Mouse (Mus musculus): ENCODE results near the gene Gtf2h1.
"Not testable (repeated sequence)": the region's sequence is repeated elsewhere in the genome, so short reads cannot be mapped to it uniquely, and the experiment has no call there.

Gene Gtf2h1

GRCm38 (mm10) chr7:46795287-46796205 is at the start of gene Gtf2h1, which contains the start of gene Hps5:
Gtf2h1 (plus strand) TSS chr7:46796103.
Hps5 (minus strand) TSS chr7:46796064.
- DNase-seq (ENCODE audit: low spot score) = peak; percentile 79

- no peak for DNase-seq (ENCODE audit: low spot score)
These were observed 49.5 kb upstream of the Gtf2h1 start for GRCm38 (mm10) chr7:46746381-46746780.

GRCm38 (mm10) chr7:46748459-46748858 is 47.4 kb upstream of the Gtf2h1 start:
- DNase-seq (ENCODE audit: low spot score) = no peak

GRCm38 (mm10) chr7:46751490-46751889 is 44.4 kb upstream of the Gtf2h1 start, which contains the start of gene Saa2:
Saa2 (plus strand) TSS chr7:46751790.
- no peak for DNase-seq (ENCODE audit: low spot score)

GRCm38 (mm10) chr7:46761049-46761795 is 34.7 kb upstream of the Gtf2h1 start:
- DNase-seq (ENCODE audit: low spot score) = no peak

GRCm38 (mm10) chr7:46762601-46763000 is 33.3 kb upstream of the Gtf2h1 start:
- DNase-seq (ENCODE audit: low spot score) = no peak

- DNase-seq (ENCODE audit: low spot score) = no peak
These were observed 31.2 kb upstream of the Gtf2h1 start for GRCm38 (mm10) chr7:46764672-46765071.

- DNase-seq (ENCODE audit: low spot score) = no peak
These were observed 28.5 kb upstream of the Gtf2h1 start for GRCm38 (mm10) chr7:46767371-46767770.

GRCm38 (mm10) chr7:46768451-46768850 is 27.5 kb upstream of the Gtf2h1 start:
- DNase-seq (ENCODE audit: low spot score) = no peak

- peak; percentile 11 for DNase-seq (ENCODE audit: low spot score)
These were observed 25.2 kb upstream of the Gtf2h1 start for GRCm38 (mm10) chr7:46770706-46771105.

- DNase-seq (ENCODE audit: low spot score) = no peak
These were observed 6.6 kb upstream of the Gtf2h1 start for GRCm38 (mm10) chr7:46789177-46789849.

GRCm38 (mm10) chr7:46793871-46794270 is 2.0 kb upstream of the Gtf2h1 start:
- no peak for DNase-seq (ENCODE audit: low spot score)

- DNase-seq (ENCODE audit: low spot score) = no peak
These were observed 340 bp downstream of the Gtf2h1 start for GRCm38 (mm10) chr7:46796206-46796679.

GRCm38 (mm10) chr7:46796779-46797178 is 876 bp downstream of the Gtf2h1 start:
- DNase-seq (ENCODE audit: low spot score) = no peak

- DNase-seq (ENCODE audit: low spot score) = no peak
These were observed 14.4 kb downstream of the Gtf2h1 start for GRCm38 (mm10) chr7:46810325-46810724.

GRCm38 (mm10) chr7:46814012-46814411 is 18.1 kb downstream of the Gtf2h1 start:
- no peak for DNase-seq (ENCODE audit: low spot score)

GRCm38 (mm10) chr7:46820876-46821632 is 25.2 kb downstream of the Gtf2h1 start:
- not testable (repeated sequence) for DNase-seq (ENCODE audit: low spot score)

- no peak for DNase-seq (ENCODE audit: low spot score)
These were observed 31.3 kb downstream of the Gtf2h1 start for GRCm38 (mm10) chr7:46827046-46827802.

GRCm38 (mm10) chr7:46827803-46828184 is 31.9 kb downstream of the Gtf2h1 start:
- no peak for DNase-seq (ENCODE audit: low spot score)

GRCm38 (mm10) chr7:46829911-46830310 is 34.0 kb downstream of the Gtf2h1 start:
- no peak for DNase-seq (ENCODE audit: low spot score)
